Mouse (Mus musculus): ENCODE data around the gene Cdadc1. TPM values are rescaled to one million over a fixed set of nuclear protein-coding genes. Genes with fewer than 3 reads are reported as not detected.
A peak's percentile ranks its signal among the peaks of the same experiment; 100 is the strongest.
"Not testable (repeated sequence)": the region's sequence is repeated elsewhere in the genome, so short reads cannot be mapped to it uniquely, and the experiment has no call there.

The Cdadc1 gene
- total RNA-seq, 1 experiment: 6.7 TPM

- no peak overlapping the region for H3K9ac ChIP-seq (ENCODE audit: insufficient read depth, low read depth, low read length, poor library complexity, severe bottlenecking)
- DNase-seq (ENCODE audit: low read depth, low spot score): no peak
- H3K4me3 ChIP-seq (ENCODE audit: insufficient read depth in 1 of 2, low read depth in 1 of 2, low read length in 2 of 2, poor library complexity in 1 of 2, severe bottlenecking in 1 of 2): no peak overlapping the region
- in situ Hi-C loops (cut with MboI; ENCODE audit: low sequenced_read_pairs in 2 of 2, unreplicated experiment in 2 of 2): loop anchor here in 1 of 2 experiments (5.0 kb wide), 1 partner anchor 108 kb away; no protein-coding TSS in a partner anchor
- no peaks in the 10 kb centered on the region for H3K9me3 ChIP-seq (ENCODE audit: control insufficient read depth, insufficient read depth, low read depth, low read length)
- H3K4me1 ChIP-seq (ENCODE audit: control insufficient read depth in 2 of 2, insufficient read depth in 2 of 2, low read length in 2 of 2, poor library complexity in 1 of 2): peaks cover 4 to 6% of the 10 kb centered on the region in 2 experiments; a peak in 3 of 4 replicates
- no peaks in the 10 kb centered on the region; the same call in 1 of the 2 replicates for H3K36me3 ChIP-seq (ENCODE audit: control insufficient read depth, insufficient read depth, low read length, poor library complexity, severe bottlenecking)
- H3K27ac ChIP-seq (ENCODE audit: insufficient read depth, low read depth, low read length, poor library complexity, severe bottlenecking): no peak overlapping the region; the same call in 1 of the 2 replicates
- TF ChIP-seq CHD2 (IDR thresholded peaks at IDR 0.05; ENCODE audit: low read depth, low read length) (no peak), HCFC1 (IDR thresholded peaks at IDR 0.05; ENCODE audit: borderline replicate concordance, insufficient read depth, low read length) (no peak), ZC3H11A (IDR thresholded peaks at IDR 0.05; ENCODE audit: borderline replicate concordance, low read depth, low read length) (no peak), ZNF384 (IDR thresholded peaks at IDR 0.05; ENCODE audit: low read depth, low read length) (no peak), MAFK (IDR thresholded peaks at IDR 0.05; ENCODE audit: insufficient read depth, low read depth, low read length) (no peak)
Observed at GRCm38 (mm10) chr14:59624326-59624885, 26.6 kb upstream of the Cdadc1 start.

GRCm38 (mm10) chr14:59616802-59617201, 19.0 kb upstream of the Cdadc1 start:
- Histone ChIP-seq H3K36me3 (ENCODE audit: control insufficient read depth, insufficient read depth, low read length, poor library complexity, severe bottlenecking) (no peaks in the 10 kb centered on the region), H3K9me3 (ENCODE audit: control insufficient read depth, insufficient read depth, low read depth, low read length) (no peaks in the 10 kb centered on the region), H3K4me1 (ENCODE audit: control insufficient read depth in 2 of 2, insufficient read depth in 2 of 2, low read length in 2 of 2, poor library complexity in 1 of 2) (no peaks in the 10 kb centered on the region), H3K4me3 (ENCODE audit: insufficient read depth in 1 of 2, low read depth in 1 of 2, low read length in 2 of 2, poor library complexity in 1 of 2, severe bottlenecking in 1 of 2) (no peak overlapping the region), H3K27ac (ENCODE audit: insufficient read depth, low read depth, low read length, poor library complexity, severe bottlenecking) (no peak overlapping the region), H3K9ac (ENCODE audit: insufficient read depth, low read depth, low read length, poor library complexity, severe bottlenecking) (no peak overlapping the region)
- no peak for DNase-seq (ENCODE audit: low read depth, low spot score)
- in situ Hi-C loops (cut with MboI; ENCODE audit: low sequenced_read_pairs in 2 of 2, unreplicated experiment in 2 of 2): no loop called here
- TF ChIP-seq ZC3H11A (IDR thresholded peaks at IDR 0.05; ENCODE audit: borderline replicate concordance, low read depth, low read length) (no peak), ZNF384 (IDR thresholded peaks at IDR 0.05; ENCODE audit: low read depth, low read length) (no peak), MAFK (IDR thresholded peaks at IDR 0.05; ENCODE audit: insufficient read depth, low read depth, low read length) (no peak), CHD2 (IDR thresholded peaks at IDR 0.05; ENCODE audit: low read depth, low read length) (no peak)

GRCm38 (mm10) chr14:59614149-59614548, 16.4 kb upstream of the Cdadc1 start:
- in situ Hi-C loops (cut with MboI; ENCODE audit: low sequenced_read_pairs in 2 of 2, unreplicated experiment in 2 of 2); H3K9me3 ChIP-seq (ENCODE audit: control insufficient read depth, insufficient read depth, low read depth, low read length); H3K4me1 ChIP-seq (ENCODE audit: control insufficient read depth in 2 of 2, insufficient read depth in 2 of 2, low read length in 2 of 2, poor library complexity in 1 of 2); H3K36me3 ChIP-seq (ENCODE audit: control insufficient read depth, insufficient read depth, low read length, poor library complexity, severe bottlenecking); DNase-seq (ENCODE audit: low read depth, low spot score); H3K27ac ChIP-seq (ENCODE audit: insufficient read depth, low read depth, low read length, poor library complexity, severe bottlenecking); H3K9ac ChIP-seq (ENCODE audit: insufficient read depth, low read depth, low read length, poor library complexity, severe bottlenecking); H3K4me3 ChIP-seq (ENCODE audit: insufficient read depth in 1 of 2, low read depth in 1 of 2, low read length in 2 of 2, poor library complexity in 1 of 2, severe bottlenecking in 1 of 2): not testable (repeated sequence)

GRCm38 (mm10) chr14:59612920-59613625, 15.3 kb upstream of the Cdadc1 start:
- Histone ChIP-seq H3K4me3 (ENCODE audit: insufficient read depth in 1 of 2, low read depth in 1 of 2, low read length in 2 of 2, poor library complexity in 1 of 2, severe bottlenecking in 1 of 2) (no peak overlapping the region), H3K27ac (ENCODE audit: insufficient read depth, low read depth, low read length, poor library complexity, severe bottlenecking) (no peak overlapping the region), H3K4me1 (ENCODE audit: control insufficient read depth in 2 of 2, insufficient read depth in 2 of 2, low read length in 2 of 2, poor library complexity in 1 of 2) (0 out of 4 replicates have a peak, but pooled peaks cover 0 to 1% of the 10 kb centered on the region in 2 experiments), H3K9me3 (ENCODE audit: control insufficient read depth, insufficient read depth, low read depth, low read length) (no peaks in the 10 kb centered on the region), H3K36me3 (ENCODE audit: control insufficient read depth, insufficient read depth, low read length, poor library complexity, severe bottlenecking) (no peaks in the 10 kb centered on the region), H3K9ac (ENCODE audit: insufficient read depth, low read depth, low read length, poor library complexity, severe bottlenecking) (no peak overlapping the region)
- no peak for DNase-seq (ENCODE audit: low read depth, low spot score)
- TF ChIP-seq CHD2 (IDR thresholded peaks at IDR 0.05; ENCODE audit: low read depth, low read length): no peak
- no peak for TF ChIP-seq HCFC1 (IDR thresholded peaks at IDR 0.05; ENCODE audit: borderline replicate concordance, insufficient read depth, low read length)
- TF ChIP-seq ZNF384 (IDR thresholded peaks at IDR 0.05; ENCODE audit: low read depth, low read length): peak; percentile 99
- TF ChIP-seq ZC3H11A (IDR thresholded peaks at IDR 0.05; ENCODE audit: borderline replicate concordance, low read depth, low read length): peak; percentile 67; the same call in 1 of the 2 replicates
- TF ChIP-seq MAFK (IDR thresholded peaks at IDR 0.05; ENCODE audit: insufficient read depth, low read depth, low read length): no peak
- in situ Hi-C loops (cut with MboI; ENCODE audit: low sequenced_read_pairs in 2 of 2, unreplicated experiment in 2 of 2): no loop called here

Data from ES-E14 (cell line).